Mouse (Mus musculus) MEL (cell line): ENCODE data around the gene Ndufb6.

ENCODE experiments used
- BHLHE40 ChIP-seq: IDR thresholded peaks from 2 replicates; pipeline ENCODE4 v1.6.1; 2012; ENCODE audit warnings: low read depth, mild to moderate bottlenecking, inconsistent platforms, low read length, improper control_type of control experiment, borderline replicate concordance
- CTCF ChIP-seq, 3 experiments: IDR thresholded peaks in 2 of 3; conservative IDR thresholded peaks in 1 of 3; 2 replicates each; pipeline ENCODE4 v1.5.1; 2011 to 2012; ENCODE audit warnings: low read length in 3 of 3, low read depth in 2 of 3, mild to moderate bottlenecking in 2 of 3, improper control_type of control experiment in 1 of 3, inconsistent platforms in 1 of 3, mixed read lengths in 1 of 3, moderate library complexity in 1 of 3; ENCODE audit not compliant: control insufficient read depth in 1 of 3, insufficient read depth in 1 of 3, poor library complexity in 1 of 3, severe bottlenecking in 1 of 3
- E2F4 ChIP-seq: IDR thresholded peaks from 2 replicates; pipeline ENCODE4 v1.6.1; 2011; ENCODE audit warnings: low read depth, low read length, improper control_type of control experiment, borderline replicate concordance
- ELF1 ChIP-seq: IDR thresholded peaks from 2 replicates; pipeline ENCODE4 v1.6.1; 2014; ENCODE audit warnings: low read depth, mild to moderate bottlenecking, inconsistent platforms, low read length, improper control_type of control experiment, moderate library complexity
- EP300 ChIP-seq, 2 experiments: IDR thresholded peaks; 2 replicates each; pipeline ENCODE4 v1.6.1; 2011; ENCODE audit warnings: improper control_type of control experiment in 2 of 2, low read length in 2 of 2, low read depth in 1 of 2, mild to moderate bottlenecking in 1 of 2
- ETS1 ChIP-seq: IDR thresholded peaks from 2 replicates; pipeline ENCODE4 v1.6.1; 2012; ENCODE audit warnings: low read depth, mild to moderate bottlenecking, inconsistent platforms, low read length, improper control_type of control experiment, moderate library complexity
- HCFC1 ChIP-seq: IDR thresholded peaks from 2 replicates; pipeline ENCODE4 v1.6.1; 2012; ENCODE audit warnings: low read depth, mild to moderate bottlenecking, inconsistent platforms, low read length, improper control_type of control experiment, moderate library complexity
- MAFK ChIP-seq: IDR thresholded peaks from 2 replicates; pipeline ENCODE4 v1.6.1; 2011; ENCODE audit warnings: low read depth, mild to moderate bottlenecking, low read length, improper control_type of control experiment, borderline replicate concordance
- POLR2A ChIP-seq, 2 experiments: IDR thresholded peaks; 2 replicates each; pipeline ENCODE4 v1.6.1; 2011 to 2012; ENCODE audit warnings: low read length in 2 of 2, mild to moderate bottlenecking in 2 of 2, control low read depth in 1 of 2, improper control_type of control experiment in 1 of 2, low read depth in 1 of 2, moderate library complexity in 1 of 2; ENCODE audit not compliant: control insufficient read depth in 1 of 2, insufficient read depth in 1 of 2, poor library complexity in 1 of 2
- RCOR1 ChIP-seq: IDR thresholded peaks from 2 replicates; pipeline ENCODE4 v1.6.1; 2012; ENCODE audit warnings: low read depth, mild to moderate bottlenecking, inconsistent platforms, low read length, improper control_type of control experiment
- SMC3 ChIP-seq: IDR thresholded peaks from 2 replicates; pipeline ENCODE4 v1.6.1; 2011; ENCODE audit warnings: low read depth, low read length, improper control_type of control experiment
- TAL1 ChIP-seq: IDR thresholded peaks from 2 replicates; pipeline ENCODE4 v1.6.1; 2012; ENCODE audit warnings: mild to moderate bottlenecking, inconsistent platforms, low read length, moderate library complexity, mixed read lengths
- TCF12 ChIP-seq: IDR thresholded peaks from 2 replicates; pipeline ENCODE4 v1.6.1; 2014; ENCODE audit warnings: low read depth, mild to moderate bottlenecking, inconsistent platforms, low read length, improper control_type of control experiment, moderate library complexity
- UBTF ChIP-seq: IDR thresholded peaks from 2 replicates; pipeline ENCODE4 v1.6.1; 2012; ENCODE audit warnings: low read depth, mild to moderate bottlenecking, inconsistent platforms, low read length, improper control_type of control experiment, moderate library complexity, borderline replicate concordance; ENCODE audit not compliant: insufficient read depth

DNA sequence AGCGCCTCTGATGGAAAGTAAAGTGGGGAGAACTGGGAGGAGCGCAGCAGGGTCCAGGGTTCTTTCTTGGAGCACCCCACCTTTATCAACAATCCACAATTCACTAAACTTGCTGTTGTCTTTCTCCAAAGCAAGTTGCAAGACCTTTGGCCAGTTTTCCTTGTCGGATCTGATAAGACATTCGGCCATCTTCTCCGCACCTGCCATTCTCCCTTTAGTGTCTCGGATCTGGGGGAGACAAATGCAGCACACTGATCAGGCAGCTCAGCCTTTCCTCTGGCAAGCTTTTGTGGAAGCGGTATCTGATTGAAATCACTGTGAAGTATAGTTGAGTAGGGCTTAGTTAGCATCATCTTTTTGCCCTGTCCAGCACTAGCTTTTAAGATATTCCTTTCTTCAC is 51.3 kb downstream of the Ndufb6 start:
- TF ChIP-seq SMC3 (no peak), RCOR1 (no peak), CTCF (IDR thresholded peaks at IDR 0.05 in 2 of 3, conservative IDR thresholded peaks at IDR 0.05 in 1 of 3; ENCODE audit: control insufficient read depth in 1 of 3, insufficient read depth in 1 of 3, low read depth in 2 of 3, low read length in 3 of 3, poor library complexity in 1 of 3, severe bottlenecking in 1 of 3) (no peak), MAFK (no peak), E2F4 (no peak), EP300 (IDR thresholded peaks at IDR 0.05; ENCODE audit: low read depth in 1 of 2, low read length in 2 of 2) (no peak), ELF1 (no peak), BHLHE40 (no peak), TCF12 (no peak), TAL1 (no peak), UBTF (no peak), ETS1 (no peak), POLR2A (IDR thresholded peaks at IDR 0.05; ENCODE audit: control insufficient read depth in 1 of 2, insufficient read depth in 1 of 2, low read depth in 1 of 2, low read length in 2 of 2, poor library complexity in 1 of 2) (no peak), HCFC1 (no peak)
